Mouse (Mus musculus) olfactory bulb, adult 2 months (tissue): Measurements from ENCODE around the gene Atf3.

ENCODE experiments used
- CTCF ChIP-seq: fragments of 200-500 bp; IDR thresholded peaks from 2 replicates; pipeline ENCODE4 v1.5.1; 2012; ENCODE audit warnings: low read depth, mild to moderate bottlenecking, low read length, moderate library complexity; ENCODE audit not compliant: insufficient read depth
- POLR2A ChIP-seq: fragments of 200-500 bp; IDR thresholded peaks from 2 replicates; pipeline ENCODE4 v1.6.1; 2012; ENCODE audit warnings: mild to moderate bottlenecking, low read depth, low read length, moderate library complexity; ENCODE audit not compliant: insufficient read depth

DNA sequence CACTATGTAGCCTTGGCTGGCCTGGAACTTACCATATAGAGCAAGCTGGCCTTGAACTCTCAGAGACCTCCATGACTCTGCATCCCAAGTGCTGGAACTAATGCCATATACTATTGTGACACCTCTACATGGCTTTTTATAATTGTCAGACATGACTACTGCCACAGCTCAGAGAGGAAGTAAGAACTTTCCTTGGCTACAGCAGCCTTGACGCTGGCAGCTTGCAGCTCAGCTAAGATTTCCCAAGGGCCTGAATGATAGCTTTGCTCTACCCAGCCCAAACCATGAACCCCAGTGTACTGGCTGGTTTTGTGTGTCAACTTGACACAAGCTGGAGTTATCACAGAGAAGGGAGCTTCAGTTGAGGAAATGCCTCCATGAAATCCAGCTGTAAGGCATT is 35.8 kb upstream of the Atf3 start:
- no peak for TF ChIP-seq CTCF
- TF ChIP-seq POLR2A = no peak
